Mouse (Mus musculus) brain, embryonic 14.5 days (tissue): Measurements from ENCODE around the gene Rab26.
A peak's percentile ranks its signal among the peaks of the same experiment; 100 is the strongest.

ENCODE experiments used
- CTCF ChIP-seq: fragments of 200-500 bp; IDR thresholded peaks from 2 replicates; pipeline ENCODE4 v1.5.1; 2012; ENCODE audit warnings: inconsistent platforms, mild to moderate bottlenecking, moderate library complexity, borderline replicate concordance; ENCODE audit not compliant: insufficient read depth, insufficient read length; ENCODE audit errors: extremely low read depth
- POLR2A ChIP-seq: fragments of 200-500 bp; IDR thresholded peaks from 2 replicates; pipeline ENCODE4 v1.6.1; 2012; ENCODE audit warnings: mild to moderate bottlenecking, inconsistent platforms, borderline replicate concordance; ENCODE audit not compliant: poor library complexity, insufficient read depth, insufficient read length, severe bottlenecking; ENCODE audit errors: extremely low read depth

- TF ChIP-seq CTCF, result no peak
- peak; percentile 49 for TF ChIP-seq POLR2A
Observed at GRCm38 (mm10) chr17:24488186-24488661, 45.8 kb downstream of the Rab26 start, which contains the start of gene Caskin1.
